Mouse (Mus musculus) frontal cortex, adult (tissue): ENCODE results near the gene Elobl.
A peak's percentile ranks its signal among the peaks of the same experiment; 100 is the strongest.

Source experiments
- ATAC-seq: cut with Nextera tagmentation; 2 replicates; pipeline ENCODE4 v1.9.2; 2017; ENCODE audit warnings: mild to moderate bottlenecking, moderate library complexity, mixed read lengths; ENCODE audit not compliant: low TSS enrichment

Elobl gene

DNA sequence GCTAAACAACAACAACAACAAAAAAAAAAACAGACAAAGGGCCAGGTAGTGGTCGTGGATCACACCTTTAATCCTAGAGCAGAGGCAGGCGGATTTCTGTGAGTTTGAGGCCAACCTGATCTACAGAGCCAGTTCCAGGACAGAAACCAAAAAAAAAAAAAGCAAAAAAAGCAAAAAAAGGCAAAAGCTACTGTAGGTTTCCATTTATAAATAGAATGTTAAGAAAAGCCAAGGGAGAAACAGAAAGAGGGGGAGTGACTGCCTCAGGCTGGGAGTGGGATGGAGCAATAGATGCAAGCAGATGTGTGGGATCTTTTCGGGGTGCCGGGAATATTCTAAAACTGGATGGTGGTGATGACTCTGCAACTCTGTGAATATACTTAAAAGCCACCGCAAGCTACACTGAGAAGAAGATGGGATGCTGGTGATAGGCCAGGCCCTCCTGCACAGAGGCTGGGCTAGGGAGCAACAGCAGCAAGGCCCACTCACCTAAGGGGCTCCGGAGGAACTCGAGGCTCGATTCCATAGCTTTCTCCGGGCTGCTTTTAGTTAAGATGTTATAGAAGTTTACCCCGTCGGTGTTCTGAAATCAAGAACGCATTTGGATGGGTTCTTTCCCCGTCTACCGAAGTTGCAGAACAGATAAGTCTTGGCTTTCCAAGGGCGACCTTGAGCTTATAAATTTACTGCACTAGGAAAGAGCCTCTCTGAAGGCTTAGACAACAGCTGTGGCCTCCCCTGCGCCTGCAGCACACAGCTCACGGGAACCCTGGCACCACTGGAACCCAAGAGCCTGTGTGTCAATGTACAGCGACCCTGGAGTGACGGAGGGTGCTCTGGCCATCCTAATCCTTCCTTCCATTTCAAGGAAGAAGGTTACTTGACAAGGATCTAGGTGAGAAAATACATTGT is 32.4 kb downstream of the Elobl start:
- ATAC-seq: peak; percentile 98

DNA sequence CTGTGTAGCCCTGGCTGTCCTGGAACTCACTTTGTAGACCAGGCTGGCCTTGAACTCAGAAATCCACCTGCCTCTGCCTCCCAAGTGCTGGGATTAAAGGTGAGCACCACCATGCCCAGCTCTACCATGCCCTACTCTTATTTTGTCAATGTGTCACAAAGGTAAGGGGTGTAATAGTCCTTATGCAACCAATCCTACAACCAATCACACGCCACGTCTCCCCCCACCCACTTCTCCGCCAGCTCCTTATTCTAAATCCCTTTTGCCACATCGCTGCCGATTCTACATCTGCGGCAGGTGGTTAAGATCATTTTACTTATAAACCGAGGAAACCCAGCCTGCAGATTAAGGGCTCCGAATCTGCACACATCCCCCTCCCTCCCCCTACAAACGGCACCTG is 33.7 kb downstream of the Elobl start:
- ATAC-seq: no peak

GRCm38 (mm10) chr11:88931692-88932530 is 34.8 kb downstream of the Elobl start:
- no peak for ATAC-seq

DNA sequence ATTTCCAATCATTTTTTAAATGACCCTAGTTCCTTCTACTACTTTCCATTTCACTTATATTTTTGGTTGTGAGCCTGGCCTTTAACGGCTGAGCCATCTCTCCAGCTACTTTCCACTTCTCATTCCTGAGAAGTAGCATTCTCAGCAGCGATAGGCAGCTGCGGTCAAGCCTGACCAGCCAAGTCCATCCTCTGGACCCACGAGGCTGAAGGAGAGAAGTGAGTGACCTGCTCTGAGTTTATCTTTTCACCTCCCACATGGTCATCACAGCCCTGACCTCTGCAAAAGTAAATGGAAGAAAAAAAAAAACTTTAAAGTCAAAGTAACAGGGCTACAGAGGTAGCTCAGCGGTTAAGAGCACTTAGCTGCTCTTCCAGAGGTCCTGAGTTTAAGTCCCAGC is 40.2 kb downstream of the Elobl start:
- no peak for ATAC-seq
